Mouse (Mus musculus): ENCODE measurements at regions not wholly inside any gene's neighbourhood (a gene's known extent, or its start where the extent isn't known, plus 50 kb on each side); places are given as distances from the start of the nearest gene placed in this dataset.

DNA sequence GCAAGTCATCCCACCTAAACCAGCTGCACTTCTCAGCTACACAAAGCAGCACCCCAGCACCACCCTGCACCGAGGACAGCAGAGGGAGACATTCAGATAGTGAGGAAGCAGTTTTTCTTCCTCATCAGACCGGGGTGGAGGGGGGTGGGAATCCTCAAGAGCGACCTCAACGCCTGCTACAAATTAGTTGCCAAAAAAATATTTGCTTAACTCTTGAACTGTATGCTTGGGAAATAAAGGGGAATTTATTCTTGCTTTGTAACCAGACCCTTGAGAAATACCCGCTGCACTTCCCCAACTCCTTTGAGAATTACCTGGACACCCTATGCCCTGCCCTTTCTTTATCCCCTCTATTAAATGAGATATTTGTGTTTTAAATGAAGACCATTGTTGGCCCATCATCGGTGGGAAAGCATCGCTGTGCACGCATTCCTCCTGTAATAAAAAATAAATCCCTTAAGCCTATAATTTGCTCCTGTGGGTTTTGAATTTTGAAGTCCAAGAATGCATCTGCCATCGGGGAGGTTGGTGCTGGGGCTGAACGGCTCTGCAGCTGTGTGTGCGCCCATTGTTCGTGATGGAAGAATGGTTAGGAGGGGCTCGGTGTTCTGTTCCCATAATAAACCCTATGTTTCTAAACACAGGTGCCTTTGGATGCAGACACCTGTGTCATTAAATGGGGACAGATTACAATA, 119.2 kb upstream of the Gas1 start:
- H3K79me2 ChIP-seq (ENCODE audit: control insufficient read depth, insufficient read depth) = no peaks in the 10 kb centered on the region
- no peak overlapping the region for H3ac ChIP-seq (ENCODE audit: control insufficient read depth, insufficient read length)
- no peak overlapping the region for H3K4me2 ChIP-seq (ENCODE audit: low read depth)
- peak in 2 of 3 experiments; percentile 53 to 54 for TF ChIP-seq MYOD1 (IDR thresholded peaks at IDR 0.05; ENCODE audit: control insufficient read depth in 1 of 3, insufficient read length in 2 of 3, low read depth in 2 of 3)
- TF ChIP-seq TCF3 (IDR thresholded peaks at IDR 0.05; ENCODE audit: insufficient read length, low read depth) = no peak
- TF ChIP-seq REST (IDR thresholded peaks at IDR 0.05; ENCODE audit: insufficient read depth, insufficient read length) = no peak
- TF ChIP-seq MAX (IDR thresholded peaks at IDR 0.05; ENCODE audit: low read depth) = no peak
- no peak for TF ChIP-seq POLR2A (IDR thresholded peaks at IDR 0.05; ENCODE audit: insufficient read length, low read depth)
- H3K4me3 ChIP-seq = no peak overlapping the region
- H3K36me3 ChIP-seq (ENCODE audit: control insufficient read depth, insufficient read depth) = no peaks in the 10 kb centered on the region
- H3K27me3 ChIP-seq (ENCODE audit: control insufficient read depth, insufficient read depth, insufficient read length) = no peaks in the 10 kb centered on the region

DNA sequence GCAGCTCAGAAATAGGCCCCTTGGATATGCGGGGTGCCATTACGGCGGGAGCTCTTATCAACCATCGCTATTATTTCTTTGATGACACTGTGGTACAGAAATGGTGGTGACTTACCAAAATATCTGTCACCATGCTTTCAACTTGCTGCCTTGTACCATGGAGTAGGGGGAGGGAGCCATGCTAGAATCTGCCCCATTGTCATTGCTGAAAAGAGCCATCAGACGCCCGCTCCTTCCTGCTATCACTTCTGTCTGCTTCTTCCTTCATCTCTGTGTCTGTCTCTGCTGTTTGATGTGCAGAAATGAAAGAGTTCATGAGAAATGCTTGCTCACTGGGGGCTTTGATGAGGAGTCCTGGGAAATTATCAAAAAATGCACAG, 119.7 kb upstream of the Gas1 start:
- no peak overlapping the region for H3K4me2 ChIP-seq (ENCODE audit: low read depth)
- no peaks in the 10 kb centered on the region for H3K36me3 ChIP-seq (ENCODE audit: control insufficient read depth, insufficient read depth)
- H3ac ChIP-seq (ENCODE audit: control insufficient read depth, insufficient read length) = no peak overlapping the region
- TF ChIP-seq SRF (IDR thresholded peaks at IDR 0.05; ENCODE audit: control insufficient read depth, insufficient read length, low read depth) = no peak
- no peak for TF ChIP-seq CEBPB (IDR thresholded peaks at IDR 0.05; ENCODE audit: insufficient read depth, poor library complexity, severe bottlenecking)
- no peak for TF ChIP-seq POLR2AphosphoS2 (IDR thresholded peaks at IDR 0.05; ENCODE audit: insufficient read length, low read depth)
- TF ChIP-seq TCF3 (IDR thresholded peaks at IDR 0.05; ENCODE audit: insufficient read length, low read depth) = no peak
- TF ChIP-seq TCF12 (IDR thresholded peaks at IDR 0.05; ENCODE audit: insufficient read depth, poor library complexity, severe bottlenecking) = no peak
- TF ChIP-seq POLR2A (IDR thresholded peaks at IDR 0.05; ENCODE audit: insufficient read length, low read depth) = no peak
- TF ChIP-seq MYOG (IDR thresholded peaks at IDR 0.05; ENCODE audit: control insufficient read depth in 1 of 3, insufficient read depth in 1 of 3, insufficient read length in 2 of 3, low read depth in 2 of 3) = no peak
- TF ChIP-seq USF1 (IDR thresholded peaks at IDR 0.05; ENCODE audit: low read depth) = no peak
- TF ChIP-seq MAX (IDR thresholded peaks at IDR 0.05; ENCODE audit: low read depth) = no peak
- TF ChIP-seq E2F4 (IDR thresholded peaks at IDR 0.05; ENCODE audit: insufficient read depth) = no peak
- TF ChIP-seq REST (IDR thresholded peaks at IDR 0.05; ENCODE audit: insufficient read depth, insufficient read length) = no peak
- TF ChIP-seq MYOD1 (IDR thresholded peaks at IDR 0.05; ENCODE audit: control insufficient read depth in 1 of 3, insufficient read length in 2 of 3, low read depth in 2 of 3) = no peak
- no peak overlapping the region for H3K4me3 ChIP-seq
- H3K79me2 ChIP-seq (ENCODE audit: control insufficient read depth, insufficient read depth) = no peaks in the 10 kb centered on the region
- no peaks in the 10 kb centered on the region for H3K27me3 ChIP-seq (ENCODE audit: control insufficient read depth, insufficient read depth, insufficient read length)

DNA sequence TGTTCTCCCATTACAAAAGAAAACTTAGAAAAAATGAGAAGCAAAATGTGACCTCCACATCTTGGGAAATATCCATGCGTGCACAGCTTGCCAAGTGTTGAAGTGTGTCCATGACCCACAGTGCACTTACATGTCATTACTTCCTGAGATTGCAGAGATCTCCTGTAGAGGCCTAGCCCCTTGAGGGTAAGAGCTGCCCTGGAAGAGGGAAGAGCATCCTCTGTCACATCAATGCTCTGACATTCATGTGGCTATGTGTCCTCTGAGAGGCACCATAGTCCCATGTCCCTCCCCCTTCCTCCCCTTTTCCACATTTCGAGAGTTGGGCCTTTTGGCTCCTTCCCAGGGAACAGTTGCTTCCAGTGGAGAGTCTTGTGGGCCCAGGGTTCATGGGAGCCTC, 121.4 kb upstream of the Gas1 start:
- no peaks in the 10 kb centered on the region for H3K27me3 ChIP-seq (ENCODE audit: control insufficient read depth, insufficient read depth, insufficient read length)
- no peaks in the 10 kb centered on the region for H3K79me2 ChIP-seq (ENCODE audit: control insufficient read depth, insufficient read depth)
- TF ChIP-seq CEBPB (IDR thresholded peaks at IDR 0.05; ENCODE audit: insufficient read depth, poor library complexity, severe bottlenecking) (no peak), TCF12 (IDR thresholded peaks at IDR 0.05; ENCODE audit: insufficient read depth, poor library complexity, severe bottlenecking) (no peak), MYOG (IDR thresholded peaks at IDR 0.05; ENCODE audit: control insufficient read depth in 1 of 3, insufficient read depth in 1 of 3, insufficient read length in 2 of 3, low read depth in 2 of 3) (no peak), POLR2AphosphoS2 (IDR thresholded peaks at IDR 0.05; ENCODE audit: insufficient read length, low read depth) (no peak), MYOD1 (IDR thresholded peaks at IDR 0.05; ENCODE audit: control insufficient read depth in 1 of 3, insufficient read length in 2 of 3, low read depth in 2 of 3) (no peak), REST (IDR thresholded peaks at IDR 0.05; ENCODE audit: insufficient read depth, insufficient read length) (no peak), TCF3 (IDR thresholded peaks at IDR 0.05; ENCODE audit: insufficient read length, low read depth) (no peak), USF1 (IDR thresholded peaks at IDR 0.05; ENCODE audit: low read depth) (no peak), E2F4 (IDR thresholded peaks at IDR 0.05; ENCODE audit: insufficient read depth) (no peak), MAX (IDR thresholded peaks at IDR 0.05; ENCODE audit: low read depth) (no peak), SRF (IDR thresholded peaks at IDR 0.05; ENCODE audit: control insufficient read depth, insufficient read length, low read depth) (no peak), POLR2A (IDR thresholded peaks at IDR 0.05; ENCODE audit: insufficient read length, low read depth) (no peak)
- H3K4me3 ChIP-seq = no peak overlapping the region
- H3K36me3 ChIP-seq (ENCODE audit: control insufficient read depth, insufficient read depth) = no peaks in the 10 kb centered on the region
- H3K4me2 ChIP-seq (ENCODE audit: low read depth) = no peak overlapping the region
- H3ac ChIP-seq (ENCODE audit: control insufficient read depth, insufficient read length) = no peak overlapping the region

DNA sequence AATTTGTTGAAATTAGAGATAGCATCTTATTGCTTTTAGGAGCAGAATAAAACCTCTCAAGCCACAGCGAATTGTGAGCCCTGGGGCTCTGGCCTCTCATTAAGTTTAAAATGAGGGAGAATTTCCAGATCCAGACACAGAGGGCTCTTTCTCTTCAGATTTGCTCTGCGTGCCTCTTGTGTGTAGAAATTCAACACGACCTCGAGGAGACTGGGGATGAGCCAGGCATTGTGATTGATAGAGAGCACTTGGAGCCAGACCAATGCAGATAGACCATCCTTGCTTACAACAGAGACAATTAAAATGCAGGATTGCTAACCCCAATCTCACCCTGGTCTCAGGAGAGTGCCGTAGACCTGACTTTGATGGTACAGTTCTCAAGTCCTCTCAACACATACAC, 121.9 kb upstream of the Gas1 start:
- no peak for TF ChIP-seq USF1 (IDR thresholded peaks at IDR 0.05; ENCODE audit: low read depth)
- no peak for TF ChIP-seq TCF12 (IDR thresholded peaks at IDR 0.05; ENCODE audit: insufficient read depth, poor library complexity, severe bottlenecking)
- TF ChIP-seq E2F4 (IDR thresholded peaks at IDR 0.05; ENCODE audit: insufficient read depth) = no peak
- no peak overlapping the region for H3ac ChIP-seq (ENCODE audit: control insufficient read depth, insufficient read length)
- H3K79me2 ChIP-seq (ENCODE audit: control insufficient read depth, insufficient read depth) = no peaks in the 10 kb centered on the region
- H3K4me2 ChIP-seq (ENCODE audit: low read depth) = no peak overlapping the region
- no peak overlapping the region for H3K4me3 ChIP-seq
- no peaks in the 10 kb centered on the region for H3K36me3 ChIP-seq (ENCODE audit: control insufficient read depth, insufficient read depth)
- no peaks in the 10 kb centered on the region for H3K27me3 ChIP-seq (ENCODE audit: control insufficient read depth, insufficient read depth, insufficient read length)

DNA sequence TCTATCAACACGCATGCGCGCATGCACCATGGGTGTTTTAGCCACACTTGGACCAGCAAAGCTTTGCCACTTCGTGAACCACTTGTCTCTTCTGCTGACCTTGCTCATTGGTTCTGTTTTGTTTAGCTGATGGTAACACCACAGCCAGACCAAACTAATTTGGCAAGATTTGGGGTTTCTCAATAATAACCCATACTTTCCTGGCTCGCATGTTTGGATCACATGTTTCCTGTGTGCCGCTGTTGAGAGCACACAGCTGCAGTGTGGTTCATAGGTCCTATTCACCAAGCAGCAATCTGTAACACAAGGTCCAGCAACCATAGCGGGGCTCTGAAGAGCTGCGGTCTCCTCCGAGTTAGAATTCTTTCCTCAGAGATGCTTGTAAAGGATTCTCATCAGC, 126.4 kb upstream of the Gas1 start:
- no peak overlapping the region for H3ac ChIP-seq (ENCODE audit: control insufficient read depth, insufficient read length)

More for the DNA sequence above, 126.4 kb upstream of the Gas1 start:
- H3K4me3 ChIP-seq = no peak overlapping the region
- no peaks in the 10 kb centered on the region for H3K79me2 ChIP-seq (ENCODE audit: control insufficient read depth, insufficient read depth)
- no peaks in the 10 kb centered on the region for H3K36me3 ChIP-seq (ENCODE audit: control insufficient read depth, insufficient read depth)
- no peaks in the 10 kb centered on the region for H3K27me3 ChIP-seq (ENCODE audit: control insufficient read depth, insufficient read depth, insufficient read length)
- TF ChIP-seq USF1 (IDR thresholded peaks at IDR 0.05; ENCODE audit: low read depth) (no peak), E2F4 (IDR thresholded peaks at IDR 0.05; ENCODE audit: insufficient read depth) (no peak)
- H3K4me2 ChIP-seq (ENCODE audit: low read depth) = no peak overlapping the region

Data from myocyte (in vitro differentiated cells).